Mouse (Mus musculus): Measurements from ENCODE around the gene Lamtor3. TPM values are rescaled to one million over a fixed set of nuclear protein-coding genes. Genes with fewer than 3 reads are reported as not detected.
A peak's percentile ranks its signal among the peaks of the same experiment; 100 is the strongest.

Lamtor3 gene
- 5.9 and 25.2 TPM in 2 replicates for polyA plus RNA-seq (2012; ENCODE audit: insufficient read depth, low replicate concordance)

- no peaks in the 10 kb centered on the region for H3K27me3 ChIP-seq (replicated peaks)
- peaks cover 43% of the 10 kb centered on the region for H3K36me3 ChIP-seq (replicated peaks; ENCODE audit: low read length)
- H3K4me1 ChIP-seq, result peaks cover 32% of the 10 kb centered on the region
- TF ChIP-seq GATA1 (IDR thresholded peaks at IDR 0.05; ENCODE audit: borderline replicate concordance, low read length) (no peak), FLI1 (IDR thresholded peaks at IDR 0.05; ENCODE audit: low read length) (no peak)
- no peaks in the 10 kb centered on the region for H3K9me3 ChIP-seq
- peak within 1 kb of the TSS; percentile 97 for H3K4me3 ChIP-seq (replicated peaks)
These were observed at the start of gene Lamtor3 for GRCm38 (mm10) chr3:137918172-137918931. Gene Lamtor3 (plus strand): TSS chr3:137918506.

- no peak for TF ChIP-seq GATA1 (IDR thresholded peaks at IDR 0.05; ENCODE audit: borderline replicate concordance, low read length)
- no peak for TF ChIP-seq FLI1 (IDR thresholded peaks at IDR 0.05; ENCODE audit: low read length)
- Histone ChIP-seq H3K4me3 (replicated peaks) (peak overlapping the region; percentile 69), H3K36me3 (replicated peaks; ENCODE audit: low read length) (peaks cover 39% of the 10 kb centered on the region), H3K9me3 (no peaks in the 10 kb centered on the region), H3K27me3 (replicated peaks) (no peaks in the 10 kb centered on the region), H3K4me1 (peaks cover 27% of the 10 kb centered on the region)
These were observed 48.9 kb upstream of the Lamtor3 start for GRCm38 (mm10) chr3:137869395-137869794.

GRCm38 (mm10) chr3:137879313-137879712, 39.0 kb upstream of the Lamtor3 start:
- Histone ChIP-seq H3K36me3 (replicated peaks; ENCODE audit: low read length) (peaks cover 31% of the 10 kb centered on the region), H3K27me3 (replicated peaks) (no peaks in the 10 kb centered on the region), H3K4me3 (replicated peaks) (no peak overlapping the region), H3K9me3 (peaks cover 5% of the 10 kb centered on the region), H3K4me1 (peaks cover 28% of the 10 kb centered on the region)
- TF ChIP-seq GATA1 (IDR thresholded peaks at IDR 0.05; ENCODE audit: borderline replicate concordance, low read length) (no peak), FLI1 (IDR thresholded peaks at IDR 0.05; ENCODE audit: low read length) (no peak)

- TF ChIP-seq GATA1 (IDR thresholded peaks at IDR 0.05; ENCODE audit: borderline replicate concordance, low read length) (no peak), FLI1 (IDR thresholded peaks at IDR 0.05; ENCODE audit: low read length) (no peak)
These were observed 38.1 kb upstream of the Lamtor3 start for GRCm38 (mm10) chr3:137880109-137880748.

GRCm38 (mm10) chr3:137881093-137881492, 37.2 kb upstream of the Lamtor3 start:
- no peak overlapping the region for H3K4me3 ChIP-seq (replicated peaks)
- H3K4me1 ChIP-seq, result peaks cover 25% of the 10 kb centered on the region
- H3K36me3 ChIP-seq (replicated peaks; ENCODE audit: low read length), result peaks cover 37% of the 10 kb centered on the region
- TF ChIP-seq FLI1 (IDR thresholded peaks at IDR 0.05; ENCODE audit: low read length) (no peak), GATA1 (IDR thresholded peaks at IDR 0.05; ENCODE audit: borderline replicate concordance, low read length) (no peak)
- no peaks in the 10 kb centered on the region for H3K27me3 ChIP-seq (replicated peaks)
- peaks cover 5% of the 10 kb centered on the region for H3K9me3 ChIP-seq

More at GRCm38 (mm10) chr3:137880109-137880748, 38.1 kb upstream of the Lamtor3 start:
- no peaks in the 10 kb centered on the region for H3K27me3 ChIP-seq (replicated peaks)
- peaks cover 5% of the 10 kb centered on the region for H3K9me3 ChIP-seq
- H3K4me3 ChIP-seq (replicated peaks), result peak overlapping the region; percentile 67
- H3K36me3 ChIP-seq (replicated peaks; ENCODE audit: low read length), result peaks cover 34% of the 10 kb centered on the region
- peaks cover 28% of the 10 kb centered on the region for H3K4me1 ChIP-seq

- peaks cover 67% of the 10 kb centered on the region for H3K36me3 ChIP-seq (replicated peaks; ENCODE audit: low read length)
- peaks cover 8% of the 10 kb centered on the region; the same call in 1 of the 2 replicates for H3K9me3 ChIP-seq
- H3K4me3 ChIP-seq (replicated peaks), result no peak overlapping the region
- TF ChIP-seq GATA1 (IDR thresholded peaks at IDR 0.05; ENCODE audit: borderline replicate concordance, low read length) (no peak), FLI1 (IDR thresholded peaks at IDR 0.05; ENCODE audit: low read length) (no peak)
- H3K4me1 ChIP-seq, result peaks cover 33% of the 10 kb centered on the region
- no peaks in the 10 kb centered on the region for H3K27me3 ChIP-seq (replicated peaks)
These were observed 30.3 kb upstream of the Lamtor3 start for GRCm38 (mm10) chr3:137887961-137888360.

GRCm38 (mm10) chr3:137891089-137891488, 27.2 kb upstream of the Lamtor3 start:
- peaks cover 83% of the 10 kb centered on the region for H3K36me3 ChIP-seq (replicated peaks; ENCODE audit: low read length)
- peak overlapping the region; percentile 16 for H3K4me3 ChIP-seq (replicated peaks)
- peaks cover 42% of the 10 kb centered on the region for H3K4me1 ChIP-seq
- no peaks in the 10 kb centered on the region for H3K27me3 ChIP-seq (replicated peaks)
- H3K9me3 ChIP-seq, result peaks cover 8% of the 10 kb centered on the region; the same call in 1 of the 2 replicates
- TF ChIP-seq FLI1 (IDR thresholded peaks at IDR 0.05; ENCODE audit: low read length) (no peak), GATA1 (IDR thresholded peaks at IDR 0.05; ENCODE audit: borderline replicate concordance, low read length) (no peak)

GRCm38 (mm10) chr3:137892118-137892517, 26.2 kb upstream of the Lamtor3 start:
- Histone ChIP-seq H3K4me3 (replicated peaks) (no peak overlapping the region), H3K4me1 (peaks cover 50% of the 10 kb centered on the region), H3K9me3 (peaks cover 8% of the 10 kb centered on the region; the same call in 1 of the 2 replicates), H3K27me3 (replicated peaks) (no peaks in the 10 kb centered on the region), H3K36me3 (replicated peaks; ENCODE audit: low read length) (peaks cover 83% of the 10 kb centered on the region)
- TF ChIP-seq FLI1 (IDR thresholded peaks at IDR 0.05; ENCODE audit: low read length) (no peak), GATA1 (IDR thresholded peaks at IDR 0.05; ENCODE audit: borderline replicate concordance, low read length) (no peak)

- peaks cover 86% of the 10 kb centered on the region for H3K36me3 ChIP-seq (replicated peaks; ENCODE audit: low read length)
These were observed 24.5 kb upstream of the Lamtor3 start for GRCm38 (mm10) chr3:137893789-137894188.

GRCm38 (mm10) chr3:137895196-137895595, 23.1 kb upstream of the Lamtor3 start:
- H3K27me3 ChIP-seq (replicated peaks), result no peaks in the 10 kb centered on the region

More at GRCm38 (mm10) chr3:137893789-137894188, 24.5 kb upstream of the Lamtor3 start:
- H3K27me3 ChIP-seq (replicated peaks), result no peaks in the 10 kb centered on the region
- TF ChIP-seq FLI1 (IDR thresholded peaks at IDR 0.05; ENCODE audit: low read length) (no peak), GATA1 (IDR thresholded peaks at IDR 0.05; ENCODE audit: borderline replicate concordance, low read length) (no peak)
- H3K9me3 ChIP-seq, result peaks cover 8% of the 10 kb centered on the region; the same call in 1 of the 2 replicates
- H3K4me3 ChIP-seq (replicated peaks), result no peak overlapping the region
- peaks cover 50% of the 10 kb centered on the region for H3K4me1 ChIP-seq

More at GRCm38 (mm10) chr3:137895196-137895595, 23.1 kb upstream of the Lamtor3 start:
- Histone ChIP-seq H3K4me3 (replicated peaks) (no peak overlapping the region), H3K4me1 (peaks cover 38% of the 10 kb centered on the region), H3K36me3 (replicated peaks; ENCODE audit: low read length) (peaks cover 83% of the 10 kb centered on the region), H3K9me3 (no peaks in the 10 kb centered on the region)
- TF ChIP-seq GATA1 (IDR thresholded peaks at IDR 0.05; ENCODE audit: borderline replicate concordance, low read length) (no peak), FLI1 (IDR thresholded peaks at IDR 0.05; ENCODE audit: low read length) (no peak)
